Mouse (Mus musculus) ZHBTc4 (cell line): Measurements from ENCODE around the gene Sema3d.
A peak's percentile ranks its signal among the peaks of the same experiment; 100 is the strongest.

ENCODE experiments used
- DNase-seq: peaks from one replicate; pipeline ENCODE4 v3.0.0-alpha.2; 2011; ENCODE audit warnings: low read depth, low spot score

The Sema3d gene

GRCm38 (mm10) chr5:12383133-12383959 is at the start of gene Sema3d:
Gene Sema3d (plus strand): TSS chr5:12383385.
- peak; percentile 78 for DNase-seq

GRCm38 (mm10) chr5:12377261-12377660 is 5.9 kb upstream of the Sema3d start:
- no peak for DNase-seq

GRCm38 (mm10) chr5:12378900-12379299 is 4.3 kb upstream of the Sema3d start:
- DNase-seq = peak; percentile 6

GRCm38 (mm10) chr5:12382010-12382409 is 1.2 kb upstream of the Sema3d start:
- no peak for DNase-seq

- DNase-seq = no peak
Observed at GRCm38 (mm10) chr5:12383960-12384285, 738 bp downstream of the Sema3d start.

- no peak for DNase-seq
Observed at GRCm38 (mm10) chr5:12392667-12393066, 9.5 kb downstream of the Sema3d start.

GRCm38 (mm10) chr5:12399271-12399670 is 16.1 kb downstream of the Sema3d start:
- no peak for DNase-seq

GRCm38 (mm10) chr5:12404229-12404628 is 21.0 kb downstream of the Sema3d start:
- no peak for DNase-seq

- no peak for DNase-seq
Observed at GRCm38 (mm10) chr5:12412595-12412994, 29.4 kb downstream of the Sema3d start.

GRCm38 (mm10) chr5:12423264-12423663 is 40.1 kb downstream of the Sema3d start:
- no peak for DNase-seq

- DNase-seq = no peak
Observed at GRCm38 (mm10) chr5:12441737-12442136, 58.6 kb downstream of the Sema3d start.

GRCm38 (mm10) chr5:12442176-12443105 is 59.3 kb downstream of the Sema3d start:
- no peak for DNase-seq

- DNase-seq = no peak
Observed at GRCm38 (mm10) chr5:12451089-12451488, 67.9 kb downstream of the Sema3d start.

GRCm38 (mm10) chr5:12454946-12455345 is 71.8 kb downstream of the Sema3d start:
- DNase-seq = no peak

- DNase-seq = no peak
Observed at GRCm38 (mm10) chr5:12457509-12457908, 74.3 kb downstream of the Sema3d start.

GRCm38 (mm10) chr5:12467568-12468336 is 84.6 kb downstream of the Sema3d start:
- no peak for DNase-seq

- DNase-seq = no peak
Observed at GRCm38 (mm10) chr5:12474904-12475638, 91.9 kb downstream of the Sema3d start.

GRCm38 (mm10) chr5:12475639-12475916 is 92.4 kb downstream of the Sema3d start:
- no peak for DNase-seq

- no peak for DNase-seq
Observed at GRCm38 (mm10) chr5:12487926-12488325, 104.7 kb downstream of the Sema3d start.

GRCm38 (mm10) chr5:12491704-12492103 is 108.5 kb downstream of the Sema3d start:
- DNase-seq = no peak

- DNase-seq = no peak
Observed at GRCm38 (mm10) chr5:12498227-12498928, 115.2 kb downstream of the Sema3d start.
